Mouse (Mus musculus): ENCODE results near the gene Olfr625-ps1. TPM values are rescaled to one million over a fixed set of nuclear protein-coding genes. Genes with fewer than 3 reads are reported as not detected.

Gene Olfr625-ps1
- total RNA-seq (2012; rRNA removed) = not detected in 2 replicates
- polyA plus RNA-seq (2012; ENCODE audit: insufficient read depth in 1 of 2, insufficient read length in 2 of 2, low read depth in 1 of 2, low replicate concordance in 2 of 2, missing spikeins in 1 of 2) = not detected

DNA sequence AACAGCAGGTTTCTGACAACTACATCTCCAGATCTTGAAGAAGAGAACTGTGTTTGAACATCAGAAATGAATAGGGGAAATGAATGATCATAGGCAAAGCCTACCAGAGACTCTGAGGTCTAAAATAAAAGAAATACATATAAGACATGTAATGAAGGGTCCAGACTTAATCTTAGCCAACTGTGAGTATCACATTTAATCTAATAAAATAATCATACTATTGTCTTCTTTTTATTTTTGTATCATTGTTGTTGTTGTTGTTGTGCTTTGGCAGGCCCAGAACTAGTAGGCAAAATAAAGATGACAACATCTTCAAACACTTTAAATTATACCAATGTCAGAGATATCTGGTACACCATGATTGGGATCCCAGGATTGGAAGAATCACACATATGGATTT, at the start of gene Olfr625-ps1:
Gene Olfr625-ps1, plus strand, starts transcription at position 301 of the 400 bp plus-strand sequence.
- Histone ChIP-seq H3K27me3 (ENCODE audit: control insufficient read depth in 1 of 2, insufficient read depth in 2 of 2, low read length in 2 of 2) (no peaks in the 10 kb centered on the region; a peak in 1 of 4 replicates), H3K79me2 (ENCODE audit: control insufficient read depth, insufficient read depth, low read length, poor library complexity) (no peaks in the 10 kb centered on the region), H3K9ac (ENCODE audit: control insufficient read depth, low read depth, low read length, poor library complexity, severe bottlenecking) (no peak within 1 kb of the TSS), H3K4me3 (ENCODE audit: control insufficient read depth in 1 of 2, insufficient read depth in 1 of 2, low read depth in 2 of 2, low read length in 2 of 2) (no peak within 1 kb of the TSS), H3K9me3 (replicated peaks; ENCODE audit: insufficient read depth, low read length) (no peaks in the 10 kb centered on the region), H3K36me3 (ENCODE audit: control insufficient read depth in 1 of 2, insufficient read depth in 2 of 2, low read length in 2 of 2) (no peaks in the 10 kb centered on the region), H3K27ac (ENCODE audit: control insufficient read depth, low read depth, low read length) (no peak within 1 kb of the TSS), H3K4me1 (ENCODE audit: control insufficient read depth in 1 of 2, insufficient read depth in 2 of 2, low read length in 2 of 2) (no peaks in the 10 kb centered on the region)
- DNase-seq (ENCODE audit: low read depth, low spot score) = no peak
- TF ChIP-seq EP300 (IDR thresholded peaks at IDR 0.05; ENCODE audit: low read depth in 1 of 2, low read length in 2 of 2) (no peak), HCFC1 (IDR thresholded peaks at IDR 0.05; ENCODE audit: low read depth, low read length) (no peak), POLR2AphosphoS5 (IDR thresholded peaks at IDR 0.05; ENCODE audit: borderline replicate concordance, low read depth, low read length) (no peak), KAT2A (conservative IDR thresholded peaks at IDR 0.05; ENCODE audit: low read depth, low read length) (no peak), MEF2A (IDR thresholded peaks at IDR 0.05; ENCODE audit: extremely low read depth, insufficient replicate concordance, low read depth, low read length, poor library complexity, severe bottlenecking) (no peak), SIN3A (IDR thresholded peaks at IDR 0.05; ENCODE audit: low read length) (no peak), GATA1 (IDR thresholded peaks at IDR 0.05; ENCODE audit: low read depth, low read length) (no peak), USF2 (IDR thresholded peaks at IDR 0.05; ENCODE audit: borderline replicate concordance in 1 of 2, insufficient read depth in 1 of 2, low read depth in 1 of 2, low read length in 2 of 2) (no peak), MYB (IDR thresholded peaks at IDR 0.05; ENCODE audit: low read depth, low read length) (no peak), CHD1 (IDR thresholded peaks at IDR 0.05; ENCODE audit: low read depth, low read length) (no peak), BHLHE40 (IDR thresholded peaks at IDR 0.05; ENCODE audit: borderline replicate concordance, low read depth, low read length) (no peak), ELF1 (IDR thresholded peaks at IDR 0.05; ENCODE audit: low read depth, low read length) (no peak), JUND (IDR thresholded peaks at IDR 0.05; ENCODE audit: low read depth, low read length) (no peak), NELFE (IDR thresholded peaks at IDR 0.05; ENCODE audit: low read depth, low read length) (no peak), ZC3H11A (IDR thresholded peaks at IDR 0.05; ENCODE audit: low read depth, low read length) (no peak), MAX (IDR thresholded peaks at IDR 0.05; ENCODE audit: low read length) (no peak), MYC (IDR thresholded peaks at IDR 0.05; ENCODE audit: low read depth, low read length) (no peak)

GRCm38 (mm10) chr7:103636795-103637194, 45.7 kb upstream of the Olfr625-ps1 start:
- no peaks in the 10 kb centered on the region for H3K36me3 ChIP-seq (ENCODE audit: control insufficient read depth in 1 of 2, insufficient read depth in 2 of 2, low read length in 2 of 2)
- H3K79me2 ChIP-seq (ENCODE audit: control insufficient read depth, insufficient read depth, low read length, poor library complexity) = no peaks in the 10 kb centered on the region
- TF ChIP-seq NRF1 (IDR thresholded peaks at IDR 0.05; ENCODE audit: insufficient read depth, low read depth, low read length, poor library complexity, severe bottlenecking) (no peak), MEF2A (IDR thresholded peaks at IDR 0.05; ENCODE audit: extremely low read depth, insufficient replicate concordance, low read depth, low read length, poor library complexity, severe bottlenecking) (no peak), RAD21 (IDR thresholded peaks at IDR 0.05; ENCODE audit: low read depth, low read length) (no peak), E2F4 (IDR thresholded peaks at IDR 0.05; ENCODE audit: borderline replicate concordance, low read depth, low read length) (no peak), ZC3H11A (IDR thresholded peaks at IDR 0.05; ENCODE audit: low read depth, low read length) (no peak), MYB (IDR thresholded peaks at IDR 0.05; ENCODE audit: low read depth, low read length) (no peak), ZKSCAN1 (IDR thresholded peaks at IDR 0.05; ENCODE audit: low read depth, low read length) (no peak), BHLHE40 (IDR thresholded peaks at IDR 0.05; ENCODE audit: borderline replicate concordance, low read depth, low read length) (no peak), MAZ (IDR thresholded peaks at IDR 0.05; ENCODE audit: low read depth, low read length) (no peak), SIN3A (IDR thresholded peaks at IDR 0.05; ENCODE audit: low read length) (no peak), TAL1 (IDR thresholded peaks at IDR 0.05; ENCODE audit: low read length) (no peak), MYC (IDR thresholded peaks at IDR 0.05; ENCODE audit: low read depth, low read length) (no peak), KAT2A (conservative IDR thresholded peaks at IDR 0.05; ENCODE audit: low read depth, low read length) (no peak), USF1 (IDR thresholded peaks at IDR 0.05; ENCODE audit: low read depth, low read length) (no peak)

More at GRCm38 (mm10) chr7:103636795-103637194, 45.7 kb upstream of the Olfr625-ps1 start:
- no peak overlapping the region for H3K27ac ChIP-seq (ENCODE audit: control insufficient read depth, low read depth, low read length)
- H3K27me3 ChIP-seq (ENCODE audit: control insufficient read depth in 1 of 2, insufficient read depth in 2 of 2, low read length in 2 of 2) = no peaks in the 10 kb centered on the region
- no peaks in the 10 kb centered on the region for H3K4me1 ChIP-seq (ENCODE audit: control insufficient read depth in 1 of 2, insufficient read depth in 2 of 2, low read length in 2 of 2)
- no peak overlapping the region for H3K9ac ChIP-seq (ENCODE audit: control insufficient read depth, low read depth, low read length, poor library complexity, severe bottlenecking)
- DNase-seq (ENCODE audit: low read depth, low spot score) = no peak
- H3K4me3 ChIP-seq (ENCODE audit: control insufficient read depth in 1 of 2, insufficient read depth in 1 of 2, low read depth in 2 of 2, low read length in 2 of 2) = no peak overlapping the region
- H3K9me3 ChIP-seq (replicated peaks; ENCODE audit: insufficient read depth, low read length) = no peaks in the 10 kb centered on the region
